Mouse (Mus musculus) hindbrain, embryonic 13.5 days (tissue): Measurements from ENCODE around the gene C1s2. TPM values are rescaled to one million over a fixed set of nuclear protein-coding genes. Genes with fewer than 3 reads are reported as not detected.
"Not testable (repeated sequence)": the region's sequence is repeated elsewhere in the genome, so short reads cannot be mapped to it uniquely, and the experiment has no call there.

ENCODE experiments used
- ATAC-seq: fragments of 200-750 bp; cut with Nextera tagmentation; 2 replicates; pipeline ENCODE4 v1.8.0; 2017; ENCODE audit warnings: moderate TSS enrichment; ENCODE audit not compliant: low FRiP score
- H3K27ac ChIP-seq: fragments of 300-500 bp; sonication (generic); 2 replicates; pipeline ENCODE4 v1.5.1; 2015; ENCODE audit warnings: inconsistent platforms, mild to moderate bottlenecking, moderate library complexity
- H3K27me3 ChIP-seq: fragments of 300-500 bp; sonication (generic); 2 replicates; pipeline ENCODE4 v1.6.1; 2015; ENCODE audit warnings: mild to moderate bottlenecking, inconsistent platforms
- H3K36me3 ChIP-seq: fragments of 300-500 bp; sonication (generic); 2 replicates; pipeline ENCODE4 v1.6.1; 2015; ENCODE audit warnings: mild to moderate bottlenecking, inconsistent platforms
- H3K4me1 ChIP-seq: fragments of 300-500 bp; sonication (generic); replicated peaks from 2 replicates; pipeline ENCODE4 v1.6.1; 2015; ENCODE audit warnings: inconsistent platforms
- H3K4me2 ChIP-seq: fragments of 300-500 bp; sonication (generic); 2 replicates; pipeline ENCODE4 v1.6.1; 2015; ENCODE audit warnings: inconsistent platforms, mild to moderate bottlenecking, moderate library complexity
- H3K4me3 ChIP-seq: fragments of 300-500 bp; sonication (generic); 2 replicates; pipeline ENCODE4 v1.5.1; 2015; ENCODE audit warnings: mild to moderate bottlenecking, inconsistent platforms
- H3K9ac ChIP-seq: fragments of 300-500 bp; sonication (generic); 2 replicates; pipeline ENCODE4 v1.6.1; 2015; ENCODE audit warnings: mild to moderate bottlenecking, inconsistent platforms
- H3K9me3 ChIP-seq: fragments of 300-500 bp; sonication (generic); 2 replicates; pipeline ENCODE4 v1.6.1; 2016; ENCODE audit warnings: inconsistent platforms
- WGBS: fragments of 180-500 bp; shearing (Covaris S2); methylation state at CpG from one replicate; pipeline ENCODE4 v1.1.7; 2015; 5-methylcytosine and 5-hydroxymethylcytosine counted together
- polyA plus RNA-seq: library from polyadenylated mRNA; unstranded; fragments of >200 nt; fragmentation: Nextera tagmentation; extraction: Ambion mirVana; gene quantifications from 2 replicates; pipeline ENCODE4 v1.2.1, GENCODE M21; 2015

The C1s2 gene
- polyA plus RNA-seq, 1 experiment from 2014 or later, result 0.06 TPM

DNA sequence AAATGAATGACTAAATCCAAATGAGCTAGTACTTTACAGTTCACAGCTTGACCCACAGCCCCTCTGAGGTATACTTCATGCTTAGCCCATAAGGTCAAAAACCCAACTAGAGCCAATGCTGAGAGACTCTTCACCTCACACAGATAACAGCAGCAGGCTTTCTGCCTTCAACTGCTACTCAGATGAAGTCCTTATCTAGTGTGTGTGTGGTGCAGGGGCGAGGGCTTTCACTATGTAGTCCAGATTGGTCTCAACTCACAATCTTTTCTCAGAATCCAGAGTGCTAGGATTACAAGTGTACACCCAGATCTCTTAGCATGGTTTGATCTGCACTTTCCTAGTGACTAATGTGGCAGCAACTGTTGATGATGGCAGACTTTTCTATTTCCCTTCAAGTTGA lies 9.7 kb downstream of the C1s2 start:
- not testable (repeated sequence) for H3K9me3 ChIP-seq, ATAC-seq, H3K4me1 ChIP-seq, H3K27ac ChIP-seq, H3K4me2 ChIP-seq, H3K27me3 ChIP-seq, H3K4me3 ChIP-seq, H3K36me3 ChIP-seq, H3K9ac ChIP-seq
- 50% methylated on average over 1 of the region's 1 CpGs for WGBS

DNA sequence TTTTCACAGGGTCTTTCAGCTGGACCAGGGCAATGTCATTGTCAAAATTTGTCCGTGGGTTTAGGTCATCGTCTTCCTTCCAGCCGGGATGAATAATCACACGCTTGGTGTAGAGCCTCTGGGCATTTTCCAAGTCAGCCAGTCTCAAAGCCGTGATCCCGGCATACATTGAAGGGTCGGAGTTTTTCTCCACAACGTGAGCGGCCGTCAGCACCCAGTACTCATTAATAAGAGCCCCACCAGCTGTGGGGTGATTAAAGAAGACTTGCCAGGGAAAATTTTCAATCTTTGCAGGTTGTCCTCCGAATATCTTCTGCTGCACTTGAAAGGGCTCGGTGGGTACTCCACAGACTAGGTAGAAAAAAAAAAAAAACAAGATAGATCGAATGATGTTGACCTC lies 10.3 kb downstream of the C1s2 start:
- ATAC-seq, result no peak
- 90% methylated on average over 13 of the region's 13 CpGs for WGBS
- Histone ChIP-seq H3K9me3 (no peaks in the 10 kb centered on the region), H3K4me2 (no peak overlapping the region), H3K9ac (no peak overlapping the region), H3K36me3 (no peaks in the 10 kb centered on the region), H3K27me3 (no peaks in the 10 kb centered on the region), H3K27ac (no peak overlapping the region), H3K4me3 (no peak overlapping the region), H3K4me1 (no peaks in the 10 kb centered on the region)

DNA sequence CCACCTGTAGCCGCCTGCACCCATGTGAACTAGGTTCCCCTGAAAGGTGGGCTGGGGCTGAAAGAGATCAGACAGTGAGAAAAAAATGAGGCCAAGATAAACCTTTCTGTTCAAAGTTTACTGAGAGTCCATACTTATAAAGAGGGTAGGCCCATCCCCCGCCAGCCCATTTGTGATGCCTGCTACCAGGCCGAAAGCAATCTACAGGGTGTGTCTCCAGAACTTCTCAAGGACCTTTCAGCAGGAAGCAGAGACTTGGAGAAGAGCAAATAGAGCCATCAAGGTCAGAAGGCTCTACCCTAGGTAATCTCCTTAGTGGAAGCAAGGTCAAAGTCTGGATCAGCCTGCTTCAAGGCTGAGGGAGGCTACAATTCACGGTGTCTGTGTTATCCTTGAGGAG lies 33.9 kb downstream of the C1s2 start:
- Histone ChIP-seq H3K4me3 (no peak overlapping the region), H3K9ac (no peak overlapping the region), H3K27me3 (no peaks in the 10 kb centered on the region), H3K4me1 (no peaks in the 10 kb centered on the region), H3K9me3 (no peaks in the 10 kb centered on the region), H3K4me2 (no peak overlapping the region), H3K36me3 (no peaks in the 10 kb centered on the region), H3K27ac (no peak overlapping the region)
- ATAC-seq, result no peak
- WGBS, result 94% methylated on average over 4 of the region's 4 CpGs

DNA sequence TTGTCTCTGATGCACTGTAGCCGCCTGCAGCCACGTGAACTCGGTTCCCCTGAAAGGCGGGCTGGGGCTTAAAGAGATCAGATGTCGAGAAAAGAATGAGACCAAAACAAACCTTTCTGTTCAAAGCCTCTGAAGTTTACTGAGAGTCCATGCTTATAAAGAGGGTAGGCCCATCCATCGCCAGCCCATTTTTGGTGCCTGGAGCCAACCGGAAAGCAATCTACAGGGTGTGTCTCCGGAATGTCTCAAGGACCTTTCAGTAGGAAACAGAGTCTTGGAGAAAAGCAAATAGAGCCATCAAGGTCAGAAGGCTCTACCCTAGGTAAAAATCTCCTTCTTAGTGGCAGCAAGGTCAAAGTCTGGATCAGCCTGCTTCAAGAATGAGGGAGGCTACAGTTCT lies 42.8 kb downstream of the C1s2 start:
- H3K4me3 ChIP-seq, result no peak overlapping the region
- no peaks in the 10 kb centered on the region for H3K36me3 ChIP-seq
- no peak for ATAC-seq
- H3K27ac ChIP-seq, result no peak overlapping the region
- 85% methylated on average over 8 of the region's 8 CpGs for WGBS
- no peaks in the 10 kb centered on the region for H3K27me3 ChIP-seq
- H3K9me3 ChIP-seq, result peaks cover 4% of the 10 kb centered on the region; the same call in 1 of the 2 replicates
- no peaks in the 10 kb centered on the region for H3K4me1 ChIP-seq
- H3K9ac ChIP-seq, result no peak overlapping the region
- no peak overlapping the region for H3K4me2 ChIP-seq

DNA sequence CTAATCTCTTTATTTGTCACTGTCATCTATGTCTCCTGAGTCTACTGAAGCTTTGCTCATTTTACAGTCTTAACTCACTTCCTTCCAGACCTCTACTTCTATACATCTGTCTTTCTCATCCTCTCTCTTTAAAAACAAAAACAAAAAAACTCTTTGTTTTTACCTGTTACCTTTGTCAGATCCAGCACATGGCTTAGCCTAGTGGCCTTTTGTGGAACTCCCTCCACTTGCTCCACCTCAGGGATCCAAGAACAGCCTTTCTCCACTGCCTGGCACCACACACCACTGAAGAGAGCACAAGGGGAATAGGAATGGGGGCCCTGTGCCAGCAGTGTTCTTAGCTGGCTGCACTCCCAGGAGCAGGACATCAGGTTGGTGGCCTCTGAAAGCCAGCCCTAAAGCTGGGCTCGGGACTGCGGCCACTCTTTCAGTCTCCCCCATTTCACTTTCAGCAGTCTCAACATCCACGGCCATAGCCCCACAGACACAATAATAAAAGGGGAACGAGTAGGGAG lies 43.6 kb downstream of the C1s2 start:
- no peak overlapping the region for H3K4me3 ChIP-seq
- no peak for ATAC-seq

DNA sequence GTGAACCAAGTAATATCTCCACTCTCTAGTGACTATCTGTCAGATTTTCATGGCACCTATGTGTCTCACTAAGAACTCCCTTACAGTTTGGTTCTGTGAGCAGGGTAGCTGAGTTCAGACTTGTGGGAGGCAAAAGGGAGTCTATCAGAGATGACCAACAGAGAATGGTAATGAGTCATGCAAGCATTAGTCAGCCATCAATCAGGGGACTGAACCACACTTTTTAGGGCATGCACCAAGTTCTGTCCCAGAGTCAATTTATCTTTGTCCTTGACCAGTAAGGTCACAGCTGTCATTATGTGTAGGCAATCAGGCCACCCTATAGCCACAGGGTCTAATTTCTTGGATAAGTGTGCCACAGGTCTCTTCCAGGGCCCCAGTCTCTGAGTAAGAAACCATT lies 47.1 kb downstream of the C1s2 start:
- no peak overlapping the region for H3K4me2 ChIP-seq
- no peaks in the 10 kb centered on the region for H3K36me3 ChIP-seq
- H3K4me1 ChIP-seq, result no peaks in the 10 kb centered on the region
- H3K9me3 ChIP-seq, result no peaks in the 10 kb centered on the region
- no peak overlapping the region for H3K9ac ChIP-seq
- H3K27ac ChIP-seq, result no peak overlapping the region
- ATAC-seq, result no peak
- no peaks in the 10 kb centered on the region for H3K27me3 ChIP-seq
- H3K4me3 ChIP-seq, result no peak overlapping the region

More for the DNA sequence above, 43.6 kb downstream of the C1s2 start:
- Histone ChIP-seq H3K27ac (no peak overlapping the region), H3K4me2 (no peak overlapping the region), H3K4me1 (no peaks in the 10 kb centered on the region), H3K27me3 (no peaks in the 10 kb centered on the region), H3K36me3 (no peaks in the 10 kb centered on the region), H3K9ac (no peak overlapping the region), H3K9me3 (peaks cover 4% of the 10 kb centered on the region; the same call in 1 of the 2 replicates)
- WGBS, result 89% methylated on average over 4 of the region's 4 CpGs

DNA sequence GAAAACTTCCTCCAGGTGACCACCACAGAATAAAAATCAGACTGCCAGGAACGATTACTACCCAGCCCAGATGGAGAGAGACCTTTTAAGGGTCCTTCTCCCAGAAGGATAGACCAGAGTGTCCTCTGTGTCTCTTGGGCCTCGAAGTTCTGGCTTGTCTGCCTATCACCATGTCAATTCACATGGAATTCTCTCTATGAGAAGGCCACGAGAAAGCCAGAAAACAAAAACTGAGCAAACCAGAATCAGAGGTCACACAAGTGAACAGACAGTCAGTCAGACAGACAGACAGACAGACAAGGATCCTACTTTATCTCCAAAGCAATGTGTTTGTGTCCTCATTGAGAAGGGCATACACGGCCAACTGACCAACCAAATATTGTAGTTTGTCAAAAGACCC lies 49.6 kb downstream of the C1s2 start:
- Histone ChIP-seq H3K4me3 (no peak overlapping the region), H3K36me3 (no peaks in the 10 kb centered on the region), H3K9ac (no peak overlapping the region), H3K9me3 (no peaks in the 10 kb centered on the region), H3K4me2 (no peak overlapping the region), H3K4me1 (no peaks in the 10 kb centered on the region), H3K27ac (no peak overlapping the region), H3K27me3 (no peaks in the 10 kb centered on the region)
- ATAC-seq, result no peak
- WGBS, result 78% methylated on average over 4 of the region's 4 CpGs

DNA sequence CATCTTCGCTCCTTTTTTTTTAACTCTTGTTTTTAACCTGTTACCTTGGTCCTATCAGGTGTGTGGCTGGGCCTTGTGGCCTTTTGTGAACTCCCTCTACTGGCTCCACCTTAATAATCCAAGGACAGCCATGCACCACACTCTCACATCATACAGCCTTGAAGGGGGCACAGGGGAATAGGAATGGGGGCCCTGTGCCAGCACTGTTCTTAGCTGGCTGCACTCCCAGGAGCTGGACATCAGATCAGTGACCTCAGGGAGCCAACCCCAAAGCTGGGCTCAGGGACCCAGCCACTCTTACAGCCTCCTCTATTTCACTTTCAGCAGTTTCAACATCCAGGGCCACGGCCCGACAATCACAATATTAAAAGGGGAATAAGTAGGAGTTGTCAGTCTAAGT lies 50.1 kb downstream of the C1s2 start:
- Histone ChIP-seq H3K9ac (no peak overlapping the region), H3K4me3 (no peak overlapping the region), H3K36me3 (no peaks in the 10 kb centered on the region), H3K27me3 (no peaks in the 10 kb centered on the region), H3K4me1 (no peaks in the 10 kb centered on the region), H3K9me3 (no peaks in the 10 kb centered on the region), H3K4me2 (no peak overlapping the region), H3K27ac (no peak overlapping the region)
- WGBS, result 82% methylated on average over 3 of the region's 3 CpGs
- ATAC-seq, result no peak

DNA sequence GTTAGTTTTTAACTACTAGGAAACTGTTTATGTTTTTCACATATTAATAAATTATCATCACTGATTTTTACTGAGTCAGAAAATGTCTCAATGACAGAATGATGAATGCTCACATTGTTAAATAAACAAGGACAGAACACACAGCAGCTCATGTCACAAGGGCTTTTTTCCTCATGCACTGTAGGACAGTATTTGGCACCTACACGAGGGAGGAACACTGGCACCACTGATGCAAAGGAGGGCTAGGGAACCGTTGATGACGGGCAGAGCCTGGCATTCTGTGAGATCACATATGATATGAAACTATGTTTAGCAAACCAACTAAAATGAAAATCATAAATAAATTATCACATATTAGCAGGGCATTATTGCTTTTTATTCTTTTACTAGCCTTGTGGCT lies 51.0 kb downstream of the C1s2 start:
- H3K4me2 ChIP-seq, result no peak overlapping the region
- no peaks in the 10 kb centered on the region for H3K4me1 ChIP-seq
- no peak for ATAC-seq
- H3K27me3 ChIP-seq, result no peaks in the 10 kb centered on the region
- H3K27ac ChIP-seq, result no peak overlapping the region
- no peak overlapping the region for H3K4me3 ChIP-seq
- WGBS, result 84% methylated on average over 3 of the region's 3 CpGs
- no peaks in the 10 kb centered on the region for H3K9me3 ChIP-seq
- H3K9ac ChIP-seq, result no peak overlapping the region
- H3K36me3 ChIP-seq, result no peaks in the 10 kb centered on the region

DNA sequence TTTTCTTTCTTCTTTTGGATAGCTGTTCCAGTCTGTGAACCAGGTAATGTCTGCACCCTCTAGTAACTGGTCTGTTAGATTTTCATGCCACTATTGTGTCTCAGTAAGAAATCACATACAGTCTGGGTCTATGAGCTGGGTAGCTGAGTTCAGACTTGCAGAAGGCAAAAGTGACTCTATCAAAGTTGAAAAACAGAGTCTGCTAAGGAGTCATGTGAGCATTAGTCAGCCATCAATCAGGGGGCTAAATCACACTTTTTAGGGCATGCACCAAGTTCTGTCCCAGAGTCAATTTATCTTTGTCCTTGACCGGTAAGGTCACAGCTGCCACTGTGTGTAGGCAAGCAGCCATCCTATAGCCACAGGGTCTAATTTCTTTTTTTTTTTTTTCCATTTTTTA lies 53.7 kb downstream of the C1s2 start:
- 96% methylated on average over 1 of the region's 1 CpGs for WGBS
- Histone ChIP-seq H3K27me3 (no peaks in the 10 kb centered on the region), H3K9ac (no peak overlapping the region), H3K36me3 (no peaks in the 10 kb centered on the region), H3K4me1 (no peaks in the 10 kb centered on the region), H3K9me3 (no peaks in the 10 kb centered on the region), H3K4me2 (no peak overlapping the region), H3K27ac (no peak overlapping the region), H3K4me3 (no peak overlapping the region)
- no peak for ATAC-seq

DNA sequence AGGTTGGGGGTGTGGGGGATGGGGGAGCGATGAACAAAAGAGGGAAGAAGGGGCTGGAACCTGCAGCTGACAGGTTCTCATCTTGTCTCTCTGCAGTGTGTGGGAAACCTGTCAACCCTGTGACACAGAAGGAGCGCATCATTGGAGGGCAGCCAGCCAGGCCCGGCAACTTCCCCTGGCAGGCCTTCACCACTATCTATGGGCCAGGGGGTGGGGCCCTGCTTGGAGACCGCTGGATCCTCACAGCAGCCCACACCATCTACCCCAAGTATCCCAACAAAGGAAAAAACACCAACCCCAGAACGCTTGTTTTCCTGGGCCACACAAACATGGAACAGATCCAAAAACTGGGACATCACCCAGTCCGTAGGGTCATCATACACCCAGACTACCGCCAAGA lies 55.7 kb downstream of the C1s2 start:
- not testable (repeated sequence) for H3K9me3 ChIP-seq, ATAC-seq, H3K27me3 ChIP-seq, H3K4me1 ChIP-seq, H3K9ac ChIP-seq, H3K4me3 ChIP-seq, H3K36me3 ChIP-seq, H3K27ac ChIP-seq, H3K4me2 ChIP-seq
- WGBS, result 88% methylated on average over 7 of the region's 7 CpGs

DNA sequence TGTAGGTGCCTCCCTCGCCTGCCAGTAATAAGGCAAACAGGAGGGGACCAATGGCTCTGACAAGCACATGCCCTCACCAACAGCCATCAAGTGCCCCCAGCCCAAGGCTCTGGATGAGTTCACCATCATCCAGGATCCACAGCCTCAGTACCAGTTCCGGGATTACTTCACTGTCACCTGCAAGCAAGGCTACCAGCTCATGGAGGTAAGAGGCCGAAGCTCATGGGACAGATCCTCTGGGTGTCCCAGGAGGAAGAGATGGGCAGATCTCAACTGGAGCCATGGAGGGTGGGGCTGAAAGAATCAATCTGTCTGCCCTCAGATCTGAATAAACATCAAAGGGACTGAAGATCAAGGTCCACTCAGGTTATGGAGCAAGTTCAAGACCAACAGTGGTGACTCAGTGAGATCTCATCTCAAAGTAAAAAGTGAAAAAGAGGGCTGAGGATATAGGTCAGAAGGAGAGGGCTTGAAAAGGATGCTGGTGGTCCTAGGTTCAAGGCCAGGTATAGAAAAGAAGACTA lies 60.7 kb downstream of the C1s2 start:
- not testable (repeated sequence) for H3K9ac ChIP-seq, H3K27me3 ChIP-seq, H3K4me1 ChIP-seq, H3K4me2 ChIP-seq, H3K36me3 ChIP-seq, H3K27ac ChIP-seq, H3K4me3 ChIP-seq, H3K9me3 ChIP-seq, ATAC-seq
- 85% methylated on average over 3 of the region's 3 CpGs for WGBS
